Mouse (Mus musculus) thymus, postnatal 0 days (tissue): ENCODE measurements around the gene Dhrs13. TPM values are rescaled to one million over a fixed set of nuclear protein-coding genes. Genes with fewer than 3 reads are reported as not detected.

Source experiments
- microRNA counts: library from miRNA; unstranded; fragments of <30 nt; microRNA quantifications from one replicate; lab custom pipeline; 2015
- microRNA-seq: library from miRNA; unstranded; fragments of <30 nt; microRNA quantifications from one replicate; pipeline ENCODE4, GENCODE M21; 2016; ENCODE audit warnings: borderline number of aligned reads
- polyA plus RNA-seq: library from polyadenylated mRNA; unstranded; fragments of >200 nt; fragmentation: Nextera tagmentation; extraction: Ambion mirVana; gene quantifications from 2 replicates; pipeline ENCODE4 v1.2.1, GENCODE M21; 2015

The Dhrs13 gene
- polyA plus RNA-seq, 1 experiment from 2014 or later, result 10.2 TPM

MicroRNA genes within 50 kb of the gene (microRNA counts, 519-probe panel; counts per million panel counts)
- microRNA mmu-miR-144 (lab: Ali Mortazavi, UCI), result 5,035 counts per million, percentile 84 among the panel's probes with 10 or more counts
- microRNA mmu-miR-451 (lab: Ali Mortazavi, UCI), result 5,022 counts per million, percentile 84 among the panel's probes with 10 or more counts

Small RNAs within 50 kb of the gene (microRNA-seq; reads per million reads assigned to microRNA genes)
- 99.1 reads per million, percentile 45 among the genes with 10 or more reads in this experiment for gene Mir144
- gene Mir451a, result not detected
- not detected for gene Mir451b

Other genes with a start within 250 kb of the Dhrs13 start
- gene Gm10277, start 244.5 kb upstream of the Dhrs13 start, polyA plus RNA-seq, result 0.39 and 1.1 TPM in 2 replicates
- gene Pipox, start 138.2 kb upstream of the Dhrs13 start, polyA plus RNA-seq, result 2.8 TPM in 2 replicates
- 0.26 TPM in 2 replicates for gene Sez6, start 101.5 kb upstream of the Dhrs13 start, polyA plus RNA-seq
- gene Phf12, start 49.5 kb upstream of the Dhrs13 start, polyA plus RNA-seq, result 15.1 and 18.4 TPM in 2 replicates
- gene Flot2, start 5.7 kb downstream of the Dhrs13 start, polyA plus RNA-seq, result 50.3 and 55.3 TPM in 2 replicates
- gene Eral1, start 48.1 kb downstream of the Dhrs13 start, polyA plus RNA-seq, result 22.4 and 24.5 TPM in 2 replicates
- 6.1 and 6.6 TPM in 2 replicates for gene Fam222b, start 62.4 kb downstream of the Dhrs13 start, polyA plus RNA-seq
- gene Traf4, start 133.3 kb downstream of the Dhrs13 start, polyA plus RNA-seq, result 57.5 and 58.6 TPM in 2 replicates
- 14.1 and 14.5 TPM in 2 replicates for gene Nek8, start 144.4 kb downstream of the Dhrs13 start, polyA plus RNA-seq
- gene Tlcd1, start 144.4 kb downstream of the Dhrs13 start, polyA plus RNA-seq, result 12.2 and 13.5 TPM in 2 replicates
- gene Rpl23a, start 151.3 kb downstream of the Dhrs13 start, polyA plus RNA-seq, result 1,919 and 1,995 TPM in 2 replicates
- gene Rab34, start 156.2 kb downstream of the Dhrs13 start, polyA plus RNA-seq, result 26.4 and 29.6 TPM in 2 replicates
- 0.49 and 0.84 TPM in 2 replicates for gene Proca1, start 161.1 kb downstream of the Dhrs13 start, polyA plus RNA-seq
- gene Sdf2, start 213.5 kb downstream of the Dhrs13 start, polyA plus RNA-seq, result 74.6 and 74.7 TPM in 2 replicates
- 16.4 and 16.6 TPM in 2 replicates for gene Supt6, start 213.7 kb downstream of the Dhrs13 start, polyA plus RNA-seq
- gene 2610507B11Rik, start 229.5 kb downstream of the Dhrs13 start, polyA plus RNA-seq, result 88.6 and 107 TPM in 2 replicates